Mouse (Mus musculus): ENCODE results near the gene Mrln.

Gene Mrln

DNA sequence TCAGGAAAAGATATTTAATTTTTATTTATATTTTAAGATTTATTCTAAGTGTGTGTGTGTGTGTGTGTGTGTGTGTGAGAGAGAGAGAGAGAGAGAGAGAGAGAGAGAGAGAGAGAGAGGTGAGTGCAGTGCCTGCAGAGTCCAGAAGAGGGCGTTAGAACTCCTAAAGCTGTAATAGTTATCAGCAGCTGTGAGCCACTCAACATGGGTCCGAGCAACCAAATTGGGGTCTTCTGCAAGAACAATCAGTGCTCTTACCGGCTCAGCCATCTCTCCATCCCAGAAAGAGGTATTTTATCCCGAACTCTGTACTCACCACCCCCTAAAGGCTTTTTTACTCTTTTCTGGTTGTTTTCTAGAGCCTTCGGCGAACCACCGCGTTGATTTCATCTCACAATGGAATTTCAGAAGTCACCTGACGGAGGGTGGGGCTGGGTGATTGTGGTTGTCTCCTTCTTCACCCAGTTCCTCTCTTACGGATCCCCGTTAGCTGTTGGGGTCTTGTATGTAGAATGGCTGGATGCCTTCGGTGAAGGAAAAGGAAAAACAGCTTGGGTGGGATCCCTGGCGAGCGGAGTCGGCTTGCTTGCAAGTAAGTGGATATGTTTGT is 51.2 kb downstream of the Mrln start:
- DNase-seq (ENCODE audit: inconsistent ontology term) = no peak

DNA sequence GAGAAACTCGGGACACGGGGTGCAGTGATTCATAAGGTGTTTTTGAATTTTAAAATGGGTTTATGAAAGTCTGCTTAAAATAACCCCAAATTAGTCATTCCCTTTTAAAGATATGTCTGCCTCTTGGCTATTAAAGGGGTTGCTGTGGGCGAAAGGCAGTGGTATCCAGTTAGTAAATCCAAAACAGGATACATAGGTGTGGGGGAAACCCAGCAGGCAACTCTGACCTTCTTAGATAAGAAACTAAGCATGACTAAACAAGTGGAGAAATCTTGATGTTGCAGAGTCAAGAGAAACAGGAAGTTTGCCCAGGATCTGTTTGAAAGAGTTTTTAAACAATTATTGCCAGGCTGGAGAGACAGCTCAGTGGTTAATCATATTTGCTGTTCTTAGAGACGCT is 52.6 kb downstream of the Mrln start:
- DNase-seq (ENCODE audit: inconsistent ontology term) = no peak

DNA sequence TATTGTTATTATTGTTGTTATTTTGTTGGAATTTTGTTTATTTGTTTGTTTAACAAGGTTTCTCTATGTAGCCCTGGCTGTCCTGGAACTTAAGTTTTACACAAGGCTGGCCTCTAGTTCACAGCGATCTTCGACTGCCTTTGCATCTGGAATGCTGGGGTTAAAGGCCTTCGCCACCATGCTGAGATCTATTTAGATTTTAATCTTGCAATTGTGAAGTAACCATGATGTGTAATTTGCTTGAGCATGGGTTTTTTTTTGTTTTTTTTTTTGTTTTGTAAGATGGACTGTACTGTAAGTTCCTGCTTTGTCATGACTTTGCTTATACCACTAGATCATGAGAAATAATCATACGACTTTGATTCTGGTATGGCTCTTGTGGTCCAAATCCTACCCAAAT is 56.4 kb downstream of the Mrln start:
- DNase-seq (ENCODE audit: inconsistent ontology term) = no peak

DNA sequence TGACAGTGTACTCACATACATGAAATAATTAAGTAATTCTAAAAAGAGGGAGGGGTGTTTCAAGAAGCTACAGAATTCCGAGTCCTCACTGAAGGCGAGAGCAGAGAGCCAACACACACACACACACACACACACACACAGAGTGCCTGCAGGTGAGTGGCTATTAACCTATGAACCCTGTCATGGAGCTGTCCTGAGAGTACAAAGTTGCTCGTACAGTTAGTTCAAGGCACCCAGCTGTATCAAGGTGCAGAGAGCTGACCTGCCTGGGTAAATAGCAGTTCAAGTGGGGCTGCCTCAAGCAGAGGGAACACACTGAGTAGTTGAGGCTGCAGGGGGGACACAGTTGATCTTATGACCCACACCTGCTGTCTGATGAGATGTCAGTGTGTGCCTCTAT is 57.6 kb downstream of the Mrln start:
- no peak for DNase-seq (ENCODE audit: inconsistent ontology term)

DNA sequence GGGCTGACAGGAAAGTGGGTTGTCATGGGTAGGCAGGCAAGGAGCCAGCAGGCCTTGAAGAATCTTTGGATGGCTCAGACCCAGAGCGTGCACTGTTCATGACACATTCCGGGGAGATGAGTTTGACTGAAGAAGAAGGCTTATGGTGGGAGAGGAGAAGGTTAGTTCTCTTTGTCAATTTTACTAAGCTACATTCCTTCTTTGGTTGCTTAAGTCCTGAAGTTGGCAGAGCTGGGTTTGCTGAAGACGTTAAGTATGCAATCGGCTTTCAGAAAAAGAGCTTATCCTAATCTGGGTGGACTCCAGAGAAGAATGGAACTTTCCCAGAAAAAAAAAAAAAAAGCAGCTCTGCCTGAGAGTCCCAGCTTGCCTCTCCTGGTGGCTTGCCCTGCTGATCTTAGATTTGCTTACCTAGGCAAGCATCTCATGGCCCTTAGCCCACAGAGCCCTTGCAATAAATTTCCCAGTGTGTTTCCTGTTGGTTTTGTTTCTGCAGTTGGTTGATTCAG is 59.3 kb downstream of the Mrln start:
- peak; percentile 69 for DNase-seq (ENCODE audit: inconsistent ontology term)

DNA sequence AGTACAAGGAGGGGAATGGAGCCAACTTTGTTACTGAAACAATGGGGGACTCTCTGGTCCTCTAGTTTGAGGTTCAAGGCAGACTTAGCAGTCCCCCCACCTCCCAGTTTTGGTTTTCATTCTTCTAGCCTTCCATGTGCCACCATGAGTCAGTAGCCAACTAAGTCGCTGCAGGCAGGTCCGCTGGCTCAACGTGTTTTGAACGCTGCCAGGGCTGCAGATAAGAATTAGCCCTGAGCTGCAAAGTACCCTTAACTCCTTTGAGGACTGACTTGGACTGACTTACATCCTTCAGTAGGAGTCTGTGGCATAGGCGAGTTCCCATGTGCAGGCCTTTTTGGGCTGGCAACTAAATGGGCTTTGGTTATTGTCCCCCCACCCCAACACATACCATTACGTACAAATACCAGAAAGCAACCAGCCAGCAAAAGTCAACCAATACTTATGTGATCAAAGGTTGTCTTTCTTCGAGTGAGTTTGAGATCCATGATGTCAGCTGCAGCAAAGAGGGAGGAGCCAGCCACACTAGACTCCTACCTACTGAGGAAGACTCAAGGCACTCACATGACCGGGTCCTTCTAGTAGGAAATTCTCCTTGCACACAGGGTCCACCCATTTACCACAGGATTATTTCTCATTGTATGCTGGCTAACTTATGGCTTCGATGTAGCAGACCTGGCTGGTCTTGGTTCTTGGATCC is 60.0 kb downstream of the Mrln start:
- DNase-seq (ENCODE audit: inconsistent ontology term) = no peak

DNA sequence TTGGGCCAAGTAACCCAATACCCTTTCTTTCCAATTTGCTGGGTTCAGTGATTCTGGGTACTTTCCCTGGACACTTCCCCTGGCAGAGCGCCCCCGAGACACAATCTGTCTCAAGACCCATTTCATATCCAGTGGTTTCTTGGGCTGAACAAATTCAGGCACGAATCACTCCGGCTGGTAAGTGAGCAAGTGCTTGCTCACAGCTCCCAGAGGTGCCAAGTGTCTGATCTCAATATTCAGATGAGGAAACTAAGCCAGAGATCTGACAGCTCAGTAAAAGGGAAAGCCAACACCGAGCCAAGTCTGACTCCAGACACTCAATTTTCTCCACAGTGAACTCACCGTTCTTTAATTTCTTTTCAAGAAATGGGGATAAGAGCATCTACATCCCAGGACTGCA is 62.0 kb downstream of the Mrln start:
- DNase-seq (ENCODE audit: inconsistent ontology term) = peak; percentile 66

DNA sequence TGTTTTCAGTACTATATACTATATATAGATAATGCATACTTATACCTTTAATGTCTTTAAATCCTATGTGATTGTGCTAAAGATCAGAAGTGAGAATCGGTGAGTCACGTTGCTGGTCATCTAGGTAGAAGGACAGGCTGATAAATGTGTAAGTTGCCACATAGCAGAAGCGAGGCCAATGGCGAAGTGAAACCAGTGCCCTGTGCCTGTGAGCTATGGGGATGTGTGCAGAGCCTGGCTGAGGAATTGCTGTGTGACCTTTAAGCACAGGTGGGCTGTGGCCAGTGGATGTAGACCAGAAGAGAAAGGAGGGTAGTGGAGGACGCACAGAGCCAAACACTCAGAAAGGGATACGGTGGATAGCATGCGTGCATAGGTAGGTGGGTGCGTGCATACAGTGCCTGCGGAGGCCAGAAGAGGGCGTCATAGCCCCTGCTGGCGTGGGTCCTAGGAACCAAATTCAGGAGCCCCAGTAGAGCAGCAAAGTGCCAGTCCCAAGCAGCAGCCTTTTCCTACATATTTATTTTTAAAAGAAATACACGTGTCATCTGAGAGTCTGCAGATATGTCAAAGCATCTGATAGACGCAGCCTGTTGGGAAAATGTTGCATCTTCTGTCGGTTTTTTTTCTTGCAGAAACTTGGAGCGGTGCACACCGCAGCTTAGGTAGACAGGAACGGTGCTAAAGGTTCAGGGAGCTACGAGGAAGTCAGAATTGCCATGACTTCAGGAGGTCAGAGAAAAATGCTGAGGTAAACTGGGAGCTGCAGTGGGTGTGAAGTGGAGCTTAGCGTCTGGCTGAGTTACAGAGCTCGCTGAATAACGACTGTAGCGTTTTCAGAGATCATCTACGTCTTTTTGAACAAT is 64.3 kb downstream of the Mrln start:
- no peak for DNase-seq (ENCODE audit: inconsistent ontology term)

Data from Muller cell, postnatal 12 days (primary cell).